Mouse (Mus musculus): ENCODE data around the gene Sf3b2. TPM values are rescaled to one million over a fixed set of nuclear protein-coding genes. Genes with fewer than 3 reads are reported as not detected.

Gene Sf3b2
- polyA plus RNA-seq, 1 experiment from 2014 or later, result 103 TPM

- Histone ChIP-seq H3K9ac (ENCODE audit: low read depth, low read length) (no peak overlapping the region), H3K9me3 (replicated peaks; ENCODE audit: control insufficient read depth, low read length) (no peaks in the 10 kb centered on the region), H3K36me3 (ENCODE audit: control insufficient read depth, insufficient read depth) (peaks cover 42% of the 10 kb centered on the region), H3K4me3 (ENCODE audit: low read depth, low read length) (no peak overlapping the region), H3K27me3 (ENCODE audit: control insufficient read depth, insufficient read depth, low read depth, low read length) (no peaks in the 10 kb centered on the region), H3K27ac (ENCODE audit: low read length) (no peak overlapping the region), H3K4me1 (ENCODE audit: control insufficient read depth, low read depth, low read length) (peaks cover 18% of the 10 kb centered on the region), H3K4me2 (ENCODE audit: low read depth, low read length) (no peak overlapping the region)
- 90% methylated on average over 3 of the region's 3 CpGs for WGBS (ENCODE audit: insufficient replicate concordance)
- no peak for ATAC-seq (ENCODE audit: low read depth)
Observed at GRCm38 (mm10) chr19:5277140-5277539, 18.1 kb downstream of the Sf3b2 start.

DNA sequence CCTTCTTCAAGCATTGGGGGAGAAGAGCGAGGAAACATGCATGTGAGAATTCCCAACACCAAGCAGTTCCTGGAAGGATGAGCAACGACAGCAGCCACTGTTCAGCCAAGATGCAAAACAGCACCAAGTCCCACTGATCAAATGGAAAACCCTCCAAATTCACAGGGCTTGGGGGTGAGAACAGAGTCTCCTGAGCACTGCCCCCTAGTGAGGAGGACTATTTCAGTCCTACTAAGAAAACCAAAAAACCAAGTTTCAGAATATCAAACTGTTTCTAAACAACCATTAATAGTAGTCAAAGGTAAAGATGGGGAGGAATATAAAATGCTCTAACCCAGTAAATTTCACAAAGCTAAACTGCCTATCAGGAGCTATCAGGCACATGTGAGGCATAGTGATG lies 18.7 kb downstream of the Sf3b2 start:
- Histone ChIP-seq H3K9me3 (replicated peaks; ENCODE audit: control insufficient read depth, low read length) (no peaks in the 10 kb centered on the region), H3K9ac (ENCODE audit: low read depth, low read length) (no peak overlapping the region), H3K4me3 (ENCODE audit: low read depth, low read length) (no peak overlapping the region), H3K4me2 (ENCODE audit: low read depth, low read length) (no peak overlapping the region), H3K27me3 (ENCODE audit: control insufficient read depth, insufficient read depth, low read depth, low read length) (no peaks in the 10 kb centered on the region), H3K36me3 (ENCODE audit: control insufficient read depth, insufficient read depth) (peaks cover 40% of the 10 kb centered on the region), H3K4me1 (ENCODE audit: control insufficient read depth, low read depth, low read length) (peaks cover 21% of the 10 kb centered on the region), H3K27ac (ENCODE audit: low read length) (no peak overlapping the region)
- no peak for ATAC-seq (ENCODE audit: low read depth)
- WGBS (ENCODE audit: insufficient replicate concordance), result 92% methylated on average over 2 of the region's 2 CpGs

GRCm38 (mm10) chr19:5275736-5276135 lies 19.5 kb downstream of the Sf3b2 start:
- peaks cover 40% of the 10 kb centered on the region for H3K36me3 ChIP-seq (ENCODE audit: control insufficient read depth, insufficient read depth)
- ATAC-seq (ENCODE audit: low read depth), result no peak
- H3K9ac ChIP-seq (ENCODE audit: low read depth, low read length), result no peak overlapping the region
- H3K27me3 ChIP-seq (ENCODE audit: control insufficient read depth, insufficient read depth, low read depth, low read length), result no peaks in the 10 kb centered on the region
- no peaks in the 10 kb centered on the region for H3K9me3 ChIP-seq (replicated peaks; ENCODE audit: control insufficient read depth, low read length)
- no peak overlapping the region for H3K27ac ChIP-seq (ENCODE audit: low read length)
- WGBS (ENCODE audit: insufficient replicate concordance), result 84% methylated on average over 5 of the region's 5 CpGs
- no peak overlapping the region for H3K4me3 ChIP-seq (ENCODE audit: low read depth, low read length)
- H3K4me2 ChIP-seq (ENCODE audit: low read depth, low read length), result no peak overlapping the region
- H3K4me1 ChIP-seq (ENCODE audit: control insufficient read depth, low read depth, low read length), result peaks cover 21% of the 10 kb centered on the region

GRCm38 (mm10) chr19:5274641-5275040 lies 20.6 kb downstream of the Sf3b2 start:
- whole genome bisulfite sequencing (ENCODE audit: insufficient replicate concordance), result 71% methylated on average over 13 of the region's 13 CpGs
- H3K36me3 ChIP-seq (ENCODE audit: control insufficient read depth, insufficient read depth), result peaks cover 36% of the 10 kb centered on the region
- no peak overlapping the region for H3K4me2 ChIP-seq (ENCODE audit: low read depth, low read length)
- no peak overlapping the region for H3K9ac ChIP-seq (ENCODE audit: low read depth, low read length)
- no peak for ATAC-seq (ENCODE audit: low read depth)
- no peaks in the 10 kb centered on the region for H3K9me3 ChIP-seq (replicated peaks; ENCODE audit: control insufficient read depth, low read length)
- H3K27ac ChIP-seq (ENCODE audit: low read length), result peak overlapping the region; percentile 21; the same call in 1 of the 2 replicates
- H3K4me1 ChIP-seq (ENCODE audit: control insufficient read depth, low read depth, low read length), result peaks cover 30% of the 10 kb centered on the region
- no peak overlapping the region for H3K4me3 ChIP-seq (ENCODE audit: low read depth, low read length)
- no peaks in the 10 kb centered on the region for H3K27me3 ChIP-seq (ENCODE audit: control insufficient read depth, insufficient read depth, low read depth, low read length)

DNA sequence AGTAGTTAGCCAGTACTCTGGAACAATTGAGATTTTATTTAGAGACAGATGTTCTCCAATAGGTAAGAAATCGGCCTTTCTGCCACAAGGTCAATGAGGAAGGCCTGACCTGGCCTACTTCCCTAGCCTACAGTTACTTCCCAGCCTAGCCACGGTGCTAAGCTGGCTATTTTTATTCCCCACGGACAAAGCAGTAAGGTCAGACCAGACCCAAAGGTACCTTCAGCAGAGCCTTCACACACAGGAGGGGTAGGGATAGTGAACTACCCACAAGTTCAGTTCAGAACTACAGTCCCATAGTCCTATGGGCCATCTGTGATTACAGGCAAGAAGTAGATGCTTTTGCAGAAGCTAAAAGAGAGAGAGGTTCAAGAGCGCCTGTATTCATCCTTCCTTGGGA lies 21.3 kb downstream of the Sf3b2 start:
- no peak overlapping the region; the same call in 1 of the 2 replicates for H3K4me3 ChIP-seq (ENCODE audit: low read depth, low read length)
- H3K27me3 ChIP-seq (ENCODE audit: control insufficient read depth, insufficient read depth, low read depth, low read length), result no peaks in the 10 kb centered on the region
- peaks cover 29% of the 10 kb centered on the region for H3K36me3 ChIP-seq (ENCODE audit: control insufficient read depth, insufficient read depth)
- H3K4me1 ChIP-seq (ENCODE audit: control insufficient read depth, low read depth, low read length), result peaks cover 35% of the 10 kb centered on the region
- no peak overlapping the region for H3K9ac ChIP-seq (ENCODE audit: low read depth, low read length)
- H3K9me3 ChIP-seq (replicated peaks; ENCODE audit: control insufficient read depth, low read length), result no peaks in the 10 kb centered on the region
- no peak for ATAC-seq (ENCODE audit: low read depth)
- H3K27ac ChIP-seq (ENCODE audit: low read length), result peak overlapping the region; percentile 79
- WGBS (ENCODE audit: insufficient replicate concordance), result 47% methylated on average over 4 of the region's 4 CpGs
- H3K4me2 ChIP-seq (ENCODE audit: low read depth, low read length), result peak overlapping the region; percentile 100; the same call in 1 of the 2 replicates

- peaks cover 25% of the 10 kb centered on the region for H3K36me3 ChIP-seq (ENCODE audit: control insufficient read depth, insufficient read depth)
- H3K4me1 ChIP-seq (ENCODE audit: control insufficient read depth, low read depth, low read length), result peaks cover 42% of the 10 kb centered on the region
- H3K9ac ChIP-seq (ENCODE audit: low read depth, low read length), result peak within 1 kb of the TSS; percentile 83
Observed at GRCm38 (mm10) chr19:5272801-5273733, 22.2 kb downstream of the Sf3b2 start, which contains the start of gene Pacs1. TSS of gene Pacs1 (minus strand) at chr19:5273119.

GRCm38 (mm10) chr19:5272326-5272795 lies 22.9 kb downstream of the Sf3b2 start:
- under 1% methylated on average over 25 of the region's 30 CpGs for WGBS (ENCODE audit: insufficient replicate concordance)
- peak; percentile 20; the same call in 1 of the 2 replicates for ATAC-seq (ENCODE audit: low read depth)
- peak overlapping the region; percentile 79 for H3K27ac ChIP-seq (ENCODE audit: low read length)
- H3K27me3 ChIP-seq (ENCODE audit: control insufficient read depth, insufficient read depth, low read depth, low read length), result no peaks in the 10 kb centered on the region
- peak overlapping the region; percentile 100 for H3K4me2 ChIP-seq (ENCODE audit: low read depth, low read length)
- H3K9ac ChIP-seq (ENCODE audit: low read depth, low read length), result peak overlapping the region; percentile 83
- H3K36me3 ChIP-seq (ENCODE audit: control insufficient read depth, insufficient read depth), result peaks cover 19% of the 10 kb centered on the region
- H3K9me3 ChIP-seq (replicated peaks; ENCODE audit: control insufficient read depth, low read length), result no peaks in the 10 kb centered on the region
- H3K4me1 ChIP-seq (ENCODE audit: control insufficient read depth, low read depth, low read length), result peaks cover 46% of the 10 kb centered on the region
- peak overlapping the region; percentile 85 for H3K4me3 ChIP-seq (ENCODE audit: low read depth, low read length)

More at GRCm38 (mm10) chr19:5272801-5273733, 22.2 kb downstream of the Sf3b2 start, which contains the start of gene Pacs1:
- Histone ChIP-seq H3K4me3 (ENCODE audit: low read depth, low read length) (peak within 1 kb of the TSS; percentile 85), H3K4me2 (ENCODE audit: low read depth, low read length) (peak within 1 kb of the TSS; percentile 100), H3K27ac (ENCODE audit: low read length) (peak within 1 kb of the TSS; percentile 79), H3K27me3 (ENCODE audit: control insufficient read depth, insufficient read depth, low read depth, low read length) (no peaks in the 10 kb centered on the region), H3K9me3 (replicated peaks; ENCODE audit: control insufficient read depth, low read length) (no peaks in the 10 kb centered on the region)
- ATAC-seq (ENCODE audit: low read depth), result peak; percentile 88
- WGBS (ENCODE audit: insufficient replicate concordance), result under 1% methylated on average over 62 of the region's 97 CpGs

DNA sequence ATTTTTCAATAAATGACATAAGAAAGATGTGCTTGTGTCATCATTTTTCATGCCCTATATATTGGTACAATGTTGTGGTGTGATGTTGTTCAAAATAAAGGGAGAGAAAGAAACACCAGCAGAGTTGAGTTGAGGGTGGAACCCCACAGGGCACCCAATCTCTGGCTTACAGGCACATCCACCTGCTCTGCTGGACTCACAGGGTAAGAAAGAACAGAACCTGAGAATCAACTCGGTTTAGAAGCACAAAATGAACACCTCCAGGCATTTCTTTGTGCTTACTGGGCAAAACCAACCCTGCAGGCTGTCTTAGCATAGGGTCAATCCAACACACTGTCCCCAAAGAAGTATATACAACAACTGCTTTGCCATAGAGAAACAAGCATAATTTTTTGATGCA lies 23.8 kb downstream of the Sf3b2 start:
- H3K9me3 ChIP-seq (replicated peaks; ENCODE audit: control insufficient read depth, low read length), result no peaks in the 10 kb centered on the region
- H3K9ac ChIP-seq (ENCODE audit: low read depth, low read length), result peak overlapping the region; percentile 83; the same call in 1 of the 2 replicates
- peaks cover 14% of the 10 kb centered on the region for H3K36me3 ChIP-seq (ENCODE audit: control insufficient read depth, insufficient read depth)
- H3K27ac ChIP-seq (ENCODE audit: low read length), result no peak overlapping the region; the same call in 1 of the 2 replicates
- WGBS (ENCODE audit: insufficient replicate concordance), result 25% methylated on average over 1 of the region's 1 CpGs
- no peak for ATAC-seq (ENCODE audit: low read depth)
- H3K4me1 ChIP-seq (ENCODE audit: control insufficient read depth, low read depth, low read length), result peaks cover 56% of the 10 kb centered on the region
- H3K27me3 ChIP-seq (ENCODE audit: control insufficient read depth, insufficient read depth, low read depth, low read length), result no peaks in the 10 kb centered on the region
- H3K4me2 ChIP-seq (ENCODE audit: low read depth, low read length), result peak overlapping the region; percentile 100
- peak overlapping the region; percentile 85 for H3K4me3 ChIP-seq (ENCODE audit: low read depth, low read length)

- Histone ChIP-seq H3K9me3 (replicated peaks; ENCODE audit: control insufficient read depth, low read length) (no peaks in the 10 kb centered on the region), H3K9ac (ENCODE audit: low read depth, low read length) (no peak overlapping the region)
Observed at GRCm38 (mm10) chr19:5269392-5269791, 25.9 kb downstream of the Sf3b2 start.

More at GRCm38 (mm10) chr19:5269392-5269791, 25.9 kb downstream of the Sf3b2 start:
- peak; percentile 19 for ATAC-seq (ENCODE audit: low read depth)
- Histone ChIP-seq H3K27me3 (ENCODE audit: control insufficient read depth, insufficient read depth, low read depth, low read length) (no peaks in the 10 kb centered on the region), H3K27ac (ENCODE audit: low read length) (peak overlapping the region; percentile 49), H3K4me3 (ENCODE audit: low read depth, low read length) (no peak overlapping the region), H3K36me3 (ENCODE audit: control insufficient read depth, insufficient read depth) (peaks cover 5% of the 10 kb centered on the region), H3K4me2 (ENCODE audit: low read depth, low read length) (peak overlapping the region; percentile 22; the same call in 1 of the 2 replicates), H3K4me1 (ENCODE audit: control insufficient read depth, low read depth, low read length) (peaks cover 60% of the 10 kb centered on the region)
- 18% methylated on average over 5 of the region's 5 CpGs for WGBS (ENCODE audit: insufficient replicate concordance)

Measured in liver, embryonic 16.5 days (tissue).